Mouse (Mus musculus): ENCODE data around the gene Rab5c. TPM values are rescaled to one million over a fixed set of nuclear protein-coding genes. Genes with fewer than 3 reads are reported as not detected.

Rab5c gene
- polyA plus RNA-seq, 1 experiment from 2014 or later: 34.7 TPM

DNA sequence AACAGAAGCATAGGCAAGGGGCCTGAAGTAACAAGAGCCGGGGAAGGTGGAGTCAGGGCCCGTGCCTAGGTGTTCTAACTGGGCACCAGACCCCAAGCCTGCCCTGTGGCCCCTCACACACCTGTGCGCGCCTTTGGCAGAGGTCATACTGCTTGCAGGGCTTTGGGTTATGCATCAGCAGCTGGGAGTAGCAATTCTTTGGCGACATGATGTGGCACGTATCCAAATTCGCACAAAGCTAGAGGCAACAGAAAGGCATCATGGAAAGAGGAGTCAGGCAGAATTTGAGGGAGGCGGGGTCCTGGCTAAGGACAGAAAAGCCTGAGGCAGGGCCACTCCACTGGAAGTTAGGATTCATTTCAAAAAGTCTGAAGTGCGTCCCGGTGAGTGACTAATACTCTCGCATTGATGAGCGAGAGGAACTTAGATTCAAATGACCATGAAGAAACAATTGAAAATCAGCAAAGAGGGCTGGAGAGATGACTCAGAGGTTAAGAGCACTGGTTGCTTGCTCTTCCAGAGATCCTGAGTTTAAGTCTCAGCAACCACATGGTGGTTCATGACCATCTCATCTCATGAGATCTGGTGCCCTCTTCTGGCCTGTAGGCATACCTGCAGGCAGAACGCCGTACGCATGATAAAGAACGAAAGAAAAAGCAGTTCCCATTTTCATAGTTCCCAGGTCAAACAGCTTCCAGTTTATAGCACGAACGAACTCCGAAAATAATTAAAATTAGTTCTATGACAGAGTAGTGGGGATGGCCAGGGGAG, 35.7 kb downstream of the Rab5c start:
- peak; percentile 97 for TF ChIP-seq CTCF (IDR thresholded peaks at IDR 0.05; ENCODE audit: low read depth)
- H3K4me1 ChIP-seq (replicated peaks; ENCODE audit: insufficient read depth, low read length): no peaks in the 10 kb centered on the region; the same call in 1 of the 2 replicates
- H3K9ac ChIP-seq (ENCODE audit: low read depth, low read length): no peak overlapping the region
- peak; percentile 90 for DNase-seq (ENCODE audit: low spot score)
- no peaks in the 10 kb centered on the region for H3K27me3 ChIP-seq (ENCODE audit: insufficient read depth, low read length)
- no peak overlapping the region for H3K4me3 ChIP-seq (replicated peaks; ENCODE audit: low read depth, low read length)
- H3K36me3 ChIP-seq (ENCODE audit: insufficient read depth, low read length): peaks cover 27% of the 10 kb centered on the region
- ATAC-seq (replicated peaks; ENCODE audit: low FRiP score, low read depth): 0 out of 2 replicates have a peak, but pooled peaks have one; percentile 19
- no peak overlapping the region for H3K27ac ChIP-seq
- H3K4me2 ChIP-seq (ENCODE audit: low read length): peak overlapping the region; percentile 43
- WGBS: 35% methylated on average over 19 of the region's 19 CpGs
- H3K9me3 ChIP-seq (replicated peaks; ENCODE audit: low read length): no peaks in the 10 kb centered on the region

DNA sequence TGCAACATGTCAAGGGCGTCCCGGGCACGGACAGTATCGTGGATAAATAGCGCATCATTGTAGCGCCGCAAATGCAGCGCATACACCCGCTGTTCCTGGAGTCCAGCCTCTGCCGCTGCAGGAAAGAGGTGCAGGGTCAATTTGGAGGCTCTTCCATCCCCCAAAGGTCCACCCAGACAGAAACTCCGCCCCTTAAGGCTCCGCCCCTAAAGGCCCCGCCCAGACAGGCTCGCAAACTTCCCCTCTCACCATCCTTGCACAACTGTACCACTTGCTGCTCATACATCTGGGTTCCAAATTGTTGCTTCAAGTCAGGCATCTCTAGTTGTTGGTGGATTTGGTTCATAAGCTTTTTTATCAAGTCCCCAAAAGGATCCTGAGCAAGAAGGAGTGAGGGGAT, 36.7 kb downstream of the Rab5c start:
- Histone ChIP-seq H3K4me3 (replicated peaks; ENCODE audit: low read depth, low read length) (no peak overlapping the region; the same call in 1 of the 2 replicates), H3K4me2 (ENCODE audit: low read length) (peak overlapping the region; percentile 37), H3K36me3 (ENCODE audit: insufficient read depth, low read length) (peaks cover 18% of the 10 kb centered on the region), H3K27me3 (ENCODE audit: insufficient read depth, low read length) (no peaks in the 10 kb centered on the region), H3K9me3 (replicated peaks; ENCODE audit: low read length) (no peaks in the 10 kb centered on the region), H3K27ac (no peak overlapping the region), H3K9ac (ENCODE audit: low read depth, low read length) (no peak overlapping the region), H3K4me1 (replicated peaks; ENCODE audit: insufficient read depth, low read length) (no peaks in the 10 kb centered on the region; the same call in 1 of the 2 replicates)
- TF ChIP-seq CTCF (IDR thresholded peaks at IDR 0.05; ENCODE audit: low read depth): no peak
- ATAC-seq (replicated peaks; ENCODE audit: low FRiP score, low read depth): no peak
- peak; percentile 55 for DNase-seq (ENCODE audit: low spot score)
- 9% methylated on average over 14 of the region's 14 CpGs for WGBS

DNA sequence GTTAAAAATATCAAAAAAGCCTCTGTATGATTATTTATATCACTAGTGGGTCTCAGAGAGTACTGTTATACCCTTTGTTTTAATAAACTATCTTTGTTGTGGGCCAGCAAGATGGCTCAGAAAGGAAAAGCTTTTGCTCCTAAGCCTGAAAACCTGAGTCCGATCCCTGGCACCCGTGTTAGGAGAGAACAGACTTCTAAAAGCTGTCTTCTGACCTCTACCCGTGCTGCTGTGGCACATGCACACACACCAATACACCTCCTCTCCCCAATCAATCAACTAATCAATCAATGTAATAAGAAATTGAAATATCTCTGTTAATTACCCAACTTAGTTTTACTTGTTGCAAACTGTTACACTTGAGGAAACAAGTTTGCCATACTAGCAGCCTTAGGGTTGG, 37.3 kb downstream of the Rab5c start:
- Histone ChIP-seq H3K27ac (no peak overlapping the region), H3K27me3 (ENCODE audit: insufficient read depth, low read length) (no peaks in the 10 kb centered on the region), H3K4me1 (replicated peaks; ENCODE audit: insufficient read depth, low read length) (no peaks in the 10 kb centered on the region; the same call in 1 of the 2 replicates), H3K4me3 (replicated peaks; ENCODE audit: low read depth, low read length) (no peak overlapping the region), H3K9me3 (replicated peaks; ENCODE audit: low read length) (no peaks in the 10 kb centered on the region), H3K4me2 (ENCODE audit: low read length) (peak overlapping the region; percentile 37; the same call in 1 of the 2 replicates), H3K9ac (ENCODE audit: low read depth, low read length) (no peak overlapping the region), H3K36me3 (ENCODE audit: insufficient read depth, low read length) (peaks cover 12% of the 10 kb centered on the region)
- TF ChIP-seq CTCF (IDR thresholded peaks at IDR 0.05; ENCODE audit: low read depth): no peak
- ATAC-seq (replicated peaks; ENCODE audit: low FRiP score, low read depth) (no peak), DNase-seq (ENCODE audit: low spot score) (no peak)
- 78% methylated on average over 3 of the region's 3 CpGs for WGBS

DNA sequence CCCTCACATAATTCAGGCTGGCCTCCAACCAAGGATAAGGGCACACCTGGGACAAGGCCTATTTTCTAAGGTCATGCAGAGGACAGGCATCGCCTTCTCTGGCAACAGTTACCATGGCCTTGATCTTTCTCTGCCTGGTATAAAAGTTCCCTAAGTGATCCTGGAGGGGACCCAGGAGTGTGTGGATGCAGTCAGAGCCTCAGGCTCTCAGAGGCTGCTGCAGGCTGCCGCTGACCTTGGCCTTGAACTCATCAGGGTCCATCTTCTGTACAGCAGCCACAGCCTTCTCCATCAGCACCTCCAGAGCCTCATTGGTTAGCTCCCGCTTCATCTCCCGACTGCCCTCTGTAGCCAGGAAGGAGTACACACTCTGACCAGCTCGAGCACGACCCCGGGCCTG, 40.1 kb downstream of the Rab5c start:
- no peaks in the 10 kb centered on the region; the same call in 1 of the 2 replicates for H3K4me1 ChIP-seq (replicated peaks; ENCODE audit: insufficient read depth, low read length)
- no peak for TF ChIP-seq CTCF (IDR thresholded peaks at IDR 0.05; ENCODE audit: low read depth)
- 75% methylated on average over 7 of the region's 7 CpGs for WGBS
- ATAC-seq (replicated peaks; ENCODE audit: low FRiP score, low read depth) (no peak), DNase-seq (ENCODE audit: low spot score) (no peak)
- no peaks in the 10 kb centered on the region for H3K27me3 ChIP-seq (ENCODE audit: insufficient read depth, low read length)
- no peak overlapping the region for H3K27ac ChIP-seq
- H3K9ac ChIP-seq (ENCODE audit: low read depth, low read length): no peak overlapping the region
- H3K9me3 ChIP-seq (replicated peaks; ENCODE audit: low read length): no peaks in the 10 kb centered on the region
- H3K4me3 ChIP-seq (replicated peaks; ENCODE audit: low read depth, low read length): no peak overlapping the region
- H3K36me3 ChIP-seq (ENCODE audit: insufficient read depth, low read length): no peaks in the 10 kb centered on the region
- H3K4me2 ChIP-seq (ENCODE audit: low read length): no peak overlapping the region

DNA sequence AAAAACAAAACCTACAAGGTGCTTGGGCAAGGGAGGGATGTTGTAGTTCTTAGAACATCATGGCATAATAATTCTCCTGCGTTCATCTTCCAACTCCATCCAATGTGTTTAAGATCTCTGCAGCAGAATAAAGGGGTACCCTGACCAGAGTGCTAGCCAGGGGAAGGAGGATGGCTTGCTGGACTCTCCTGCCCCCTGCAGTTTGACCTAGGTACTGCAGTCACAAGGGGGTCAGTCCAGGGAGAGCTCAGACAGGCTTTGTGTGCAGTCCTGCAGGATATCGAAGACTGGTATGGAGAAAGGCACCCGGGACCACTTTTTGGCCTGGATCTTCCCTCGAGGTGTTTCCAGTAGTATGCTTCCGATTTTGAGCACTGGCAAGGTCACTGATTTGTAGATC, 43.1 kb downstream of the Rab5c start:
- Histone ChIP-seq H3K4me2 (ENCODE audit: low read length) (no peak overlapping the region), H3K27ac (no peak overlapping the region), H3K4me1 (replicated peaks; ENCODE audit: insufficient read depth, low read length) (peaks cover 6% of the 10 kb centered on the region), H3K27me3 (ENCODE audit: insufficient read depth, low read length) (no peaks in the 10 kb centered on the region), H3K9me3 (replicated peaks; ENCODE audit: low read length) (no peaks in the 10 kb centered on the region), H3K9ac (ENCODE audit: low read depth, low read length) (no peak overlapping the region), H3K36me3 (ENCODE audit: insufficient read depth, low read length) (no peaks in the 10 kb centered on the region), H3K4me3 (replicated peaks; ENCODE audit: low read depth, low read length) (no peak overlapping the region)
- ATAC-seq (replicated peaks; ENCODE audit: low FRiP score, low read depth) (0 out of 2 replicates have a peak, but pooled peaks have one; percentile 55), DNase-seq (ENCODE audit: low spot score) (peak; percentile 76)
- peak; percentile 92 for TF ChIP-seq CTCF (IDR thresholded peaks at IDR 0.05; ENCODE audit: low read depth)
- 36% methylated on average over 5 of the region's 5 CpGs for WGBS

DNA sequence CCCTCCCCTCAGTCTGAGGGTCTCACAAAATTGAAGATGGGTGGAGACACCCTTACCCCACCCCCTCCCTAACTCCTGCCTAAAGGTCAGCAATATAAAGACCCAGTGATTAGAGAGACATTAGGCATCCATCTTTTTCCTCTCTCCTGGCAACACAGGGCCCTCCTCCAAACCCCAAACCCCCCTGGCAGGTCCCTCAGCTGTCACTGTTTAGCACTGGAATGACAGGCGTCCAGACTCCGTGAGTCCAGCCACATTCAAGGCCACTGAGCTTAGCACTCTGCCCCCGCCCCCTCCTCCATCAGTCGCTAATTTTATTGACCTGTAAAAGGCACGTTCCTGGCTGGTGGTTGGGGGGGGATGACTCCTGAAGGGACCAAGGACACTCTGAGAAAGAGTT, 44.9 kb downstream of the Rab5c start:
- 21% methylated on average over 5 of the region's 5 CpGs for WGBS
- Histone ChIP-seq H3K9me3 (replicated peaks; ENCODE audit: low read length) (no peaks in the 10 kb centered on the region), H3K4me2 (ENCODE audit: low read length) (no peak overlapping the region), H3K27me3 (ENCODE audit: insufficient read depth, low read length) (no peaks in the 10 kb centered on the region), H3K4me1 (replicated peaks; ENCODE audit: insufficient read depth, low read length) (peaks cover 6% of the 10 kb centered on the region), H3K36me3 (ENCODE audit: insufficient read depth, low read length) (no peaks in the 10 kb centered on the region), H3K9ac (ENCODE audit: low read depth, low read length) (no peak overlapping the region), H3K4me3 (replicated peaks; ENCODE audit: low read depth, low read length) (no peak overlapping the region), H3K27ac (no peak overlapping the region)
- no peak for DNase-seq (ENCODE audit: low spot score)
- no peak for TF ChIP-seq CTCF (IDR thresholded peaks at IDR 0.05; ENCODE audit: low read depth)
- ATAC-seq (replicated peaks; ENCODE audit: low FRiP score, low read depth): no peak
